Mouse (Mus musculus) activated CD4-positive, CD25-positive, alpha-beta regulatory T cell, adult 4 months (primary cell): ENCODE measurements around the gene Vps26a. TPM values are rescaled to one million over a fixed set of nuclear protein-coding genes. Genes with fewer than 3 reads are reported as not detected.

Experiments used
- ATAC-seq: one replicate; pipeline ENCODE4 v1.8.0; 2017
- polyA plus RNA-seq, 2 experiments: library from polyadenylated mRNA; unstranded; fragments of 100-300 nt; shearing (Covaris generic); gene quantifications; one replicate each; pipeline ENCODE4 v1.2.1; 2017

Gene Vps26a
- polyA plus RNA-seq = 10 to 100 TPM; 68.8 to 72.1 TPM

DNA sequence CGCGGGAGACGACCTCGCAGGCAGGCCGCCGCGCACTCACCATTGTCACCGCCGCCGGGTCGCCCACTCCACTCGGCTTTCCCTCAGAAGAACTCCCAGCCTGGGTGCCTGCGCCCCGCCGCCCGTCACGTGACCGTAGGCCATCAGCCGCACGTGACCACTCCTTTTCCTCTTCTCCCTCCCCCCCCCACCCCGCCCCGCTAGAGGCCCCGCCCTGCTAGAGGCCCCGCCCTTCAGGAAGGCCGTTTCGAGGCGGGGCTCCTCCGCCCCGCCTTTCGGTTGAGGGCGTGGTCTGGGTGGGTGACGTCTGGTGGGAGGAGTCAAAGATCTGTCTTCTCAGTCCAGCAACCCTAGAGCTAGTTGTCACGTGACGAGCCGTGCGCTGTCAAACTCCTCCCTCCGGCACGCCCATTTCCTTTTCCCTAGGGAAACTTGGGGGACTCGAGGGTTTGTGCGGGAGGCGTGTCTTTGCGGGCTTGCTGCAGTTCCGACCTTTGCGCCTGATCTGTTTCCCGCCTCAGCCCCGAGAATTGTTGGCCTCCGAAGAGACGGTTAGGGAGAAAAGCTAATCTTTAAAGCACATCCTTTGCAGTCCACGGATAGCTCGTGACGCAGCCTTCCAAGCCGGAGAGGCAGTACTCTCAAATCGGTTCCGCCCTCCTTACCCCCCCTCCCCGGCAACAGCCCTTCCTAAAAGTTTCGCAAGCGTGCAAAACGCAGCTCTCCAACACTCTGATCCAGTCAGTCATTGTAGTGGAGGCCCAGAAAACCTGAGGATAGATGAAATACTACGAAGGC, at the start of gene Vps26a:
Gene Vps26a, minus strand, starts transcription at position 188 of the 798 bp plus-strand sequence.
- peak; percentile 75 for ATAC-seq

DNA sequence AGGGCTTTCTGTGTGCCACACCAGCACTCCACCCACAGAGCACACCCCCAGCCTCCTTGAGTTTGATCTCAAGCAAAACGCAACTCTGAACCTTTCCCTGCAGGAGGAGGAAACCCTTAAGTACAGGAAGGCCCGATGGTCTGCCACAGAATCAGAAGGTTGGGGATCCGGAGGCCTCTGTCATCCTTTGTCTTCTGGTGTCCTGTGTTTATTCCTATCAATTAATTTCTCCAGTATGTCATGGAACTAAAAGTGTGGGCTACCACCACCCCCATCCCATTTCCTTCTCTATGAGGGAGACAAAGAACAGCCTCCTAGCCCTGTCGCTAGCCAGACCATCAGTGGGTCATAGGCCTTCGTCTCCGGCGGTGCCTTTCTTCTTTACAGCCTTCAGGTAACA, 47.9 kb upstream of the Vps26a start:
- ATAC-seq = no peak

DNA sequence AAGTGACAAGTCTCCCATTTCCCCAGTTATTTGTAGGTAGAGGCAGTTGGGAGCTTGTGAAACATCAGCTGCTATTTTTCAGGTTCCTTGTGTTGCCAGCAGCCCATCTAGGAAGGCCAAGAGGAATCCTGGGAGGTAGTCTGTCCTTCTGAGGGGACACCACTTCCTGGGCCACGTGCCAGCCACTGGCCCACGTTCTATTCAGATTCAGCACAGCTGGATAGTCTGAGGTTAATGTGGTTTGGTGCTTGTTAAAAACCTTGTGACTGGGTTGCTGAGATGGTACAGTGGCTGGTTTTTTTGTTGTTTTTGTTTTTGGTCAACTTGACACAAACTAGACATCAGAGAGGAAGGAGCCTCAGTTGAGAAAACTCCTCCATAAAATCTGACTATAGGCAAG, 46.2 kb upstream of the Vps26a start:
- no peak for ATAC-seq

DNA sequence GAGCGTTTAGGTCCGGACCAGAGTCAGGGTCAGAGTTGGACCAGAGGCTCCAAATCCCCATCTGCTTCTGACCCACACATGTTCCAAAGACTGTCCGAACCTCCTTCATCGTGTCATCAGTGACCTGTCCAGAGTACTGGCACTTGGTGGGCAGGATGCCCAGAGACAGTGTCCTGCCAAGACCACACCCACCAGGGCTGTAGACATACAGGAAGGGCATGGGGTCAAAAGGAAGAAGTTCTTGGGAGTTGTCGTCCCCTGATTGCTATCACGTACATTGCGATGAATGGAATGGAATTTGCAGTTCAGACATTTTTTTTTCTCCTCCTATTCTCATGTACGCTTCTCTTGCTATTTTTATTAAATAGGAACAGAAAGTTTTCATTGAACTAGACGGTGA, 43.6 kb upstream of the Vps26a start:
- no peak for ATAC-seq

DNA sequence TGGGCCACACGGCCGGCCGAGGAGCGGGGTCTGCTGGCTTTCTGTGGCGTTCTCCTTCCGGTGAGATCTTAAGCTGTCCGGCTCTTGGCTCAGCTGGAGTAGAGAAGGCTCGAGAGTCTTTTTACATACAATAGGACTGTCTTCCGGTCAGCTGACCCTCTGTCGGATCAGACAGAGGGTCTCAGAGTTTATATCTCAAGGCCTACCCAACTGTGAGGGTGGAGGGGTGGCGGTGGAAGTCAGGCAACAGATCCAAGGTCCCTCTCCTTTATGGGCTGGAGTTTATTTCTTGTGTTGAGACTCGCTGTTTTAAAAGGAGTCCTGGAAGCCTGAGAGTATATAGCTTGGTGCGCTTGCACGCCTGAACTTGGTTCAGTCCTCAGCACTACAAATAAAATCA, 40.7 kb upstream of the Vps26a start, which contains the start of gene Srgn:
Gene Srgn, minus strand, starts transcription at position 101 of the 400 bp plus-strand sequence.
- ATAC-seq = no peak

DNA sequence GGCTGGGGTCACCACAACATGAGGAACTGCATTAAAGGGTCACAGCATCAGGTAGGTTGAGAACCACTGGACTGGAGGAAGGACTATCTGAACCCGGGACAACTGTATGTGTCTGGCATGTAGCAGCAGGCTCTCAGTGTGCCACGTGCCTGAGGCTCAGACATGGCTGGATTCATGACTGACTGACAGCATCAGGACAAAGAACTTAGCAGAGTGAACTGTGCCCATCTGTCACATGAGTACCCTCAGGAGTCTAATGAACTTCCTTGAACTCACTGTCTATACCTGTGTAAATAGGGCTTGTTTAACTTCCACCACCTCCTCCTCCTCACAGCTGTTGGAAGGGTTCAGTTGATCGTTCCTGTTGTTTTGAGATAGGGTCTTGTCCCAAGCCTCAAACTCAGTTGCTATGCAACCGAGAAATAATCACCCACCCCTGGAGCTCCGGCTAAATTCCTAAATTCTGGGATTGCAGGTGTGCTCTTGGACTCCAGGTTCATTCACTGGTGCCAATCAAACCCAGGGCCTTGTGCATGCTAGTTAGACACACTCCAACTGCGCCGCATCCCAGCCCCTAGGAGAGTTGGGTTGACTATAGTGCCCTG, 35.8 kb upstream of the Vps26a start:
- ATAC-seq = no peak

DNA sequence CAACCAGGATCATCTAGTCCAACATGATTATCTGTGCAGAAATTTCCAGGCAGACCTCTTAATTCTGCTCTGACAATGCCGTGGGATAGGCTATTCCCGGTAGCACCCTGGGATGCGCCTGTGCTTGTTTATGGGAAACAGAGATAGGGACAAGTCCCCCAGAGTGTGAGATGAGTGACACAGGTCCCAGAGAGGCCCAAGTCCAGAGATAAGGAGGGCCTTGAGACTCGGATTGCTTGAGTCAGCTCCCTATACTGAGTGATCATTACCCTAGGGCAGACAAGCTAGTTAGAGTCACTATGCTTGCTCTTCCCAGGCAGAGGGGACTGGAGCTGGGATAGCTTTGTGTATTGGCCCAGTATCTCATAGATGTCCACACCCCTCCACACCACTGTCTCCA, 35.2 kb upstream of the Vps26a start:
- ATAC-seq = no peak

DNA sequence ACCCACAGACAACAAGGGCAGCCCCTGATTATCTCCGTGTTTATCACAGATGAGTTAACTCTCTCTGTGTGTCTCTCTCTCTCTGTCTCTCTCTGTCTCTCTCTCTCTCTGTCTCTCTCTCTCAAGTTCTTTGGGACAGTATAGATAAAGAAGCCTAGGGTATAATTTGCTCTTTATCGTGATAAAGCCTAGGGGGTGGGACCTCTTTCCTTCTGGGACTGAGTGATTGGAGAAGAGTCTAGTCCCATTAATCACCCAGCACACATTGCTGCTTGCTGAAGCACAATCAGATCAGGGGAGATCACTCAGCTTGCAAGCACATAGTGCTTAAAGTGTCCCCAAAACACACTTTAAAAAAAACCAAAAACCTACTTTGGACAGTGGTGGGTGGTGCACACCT, 34.3 kb upstream of the Vps26a start:
- ATAC-seq = no peak

DNA sequence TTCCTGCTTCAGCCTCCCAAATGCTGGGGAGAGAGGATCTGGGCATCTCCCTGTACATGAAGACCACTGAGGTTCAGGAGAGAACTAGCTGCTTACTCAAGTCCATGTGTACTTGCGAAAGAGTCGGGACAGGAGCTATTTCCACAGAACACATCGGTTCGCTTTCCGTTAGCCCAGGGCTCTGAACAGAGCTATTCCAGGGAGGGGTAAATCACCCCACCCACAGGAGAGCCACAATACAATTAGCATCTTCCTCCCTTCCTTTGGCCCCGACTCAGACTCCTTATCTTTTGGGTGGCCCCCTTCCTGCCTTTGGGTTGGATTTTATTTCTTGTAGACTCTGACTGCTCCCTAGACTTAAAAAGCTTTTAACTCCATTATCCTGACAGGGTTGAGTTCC, 30.9 kb upstream of the Vps26a start:
- ATAC-seq = no peak

DNA sequence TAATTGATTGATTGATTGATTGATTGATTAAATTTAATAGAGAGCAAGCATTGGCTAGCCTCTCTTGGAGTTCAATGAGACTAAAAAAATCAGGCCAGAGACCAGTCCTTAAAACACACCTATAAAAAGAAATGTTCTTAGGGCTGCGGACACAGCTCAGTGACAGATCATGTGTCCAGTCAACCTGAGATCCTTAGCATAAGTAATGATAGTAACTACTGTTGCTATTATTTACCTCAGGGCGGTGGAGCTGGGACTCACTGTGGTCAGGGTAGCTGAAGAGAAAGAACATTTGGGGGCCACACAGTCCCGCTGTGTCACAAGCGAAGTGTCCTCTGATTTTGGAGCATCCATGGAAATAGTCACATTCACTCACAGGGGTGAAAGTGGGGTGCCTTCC, 26.2 kb upstream of the Vps26a start:
- no peak for ATAC-seq

DNA sequence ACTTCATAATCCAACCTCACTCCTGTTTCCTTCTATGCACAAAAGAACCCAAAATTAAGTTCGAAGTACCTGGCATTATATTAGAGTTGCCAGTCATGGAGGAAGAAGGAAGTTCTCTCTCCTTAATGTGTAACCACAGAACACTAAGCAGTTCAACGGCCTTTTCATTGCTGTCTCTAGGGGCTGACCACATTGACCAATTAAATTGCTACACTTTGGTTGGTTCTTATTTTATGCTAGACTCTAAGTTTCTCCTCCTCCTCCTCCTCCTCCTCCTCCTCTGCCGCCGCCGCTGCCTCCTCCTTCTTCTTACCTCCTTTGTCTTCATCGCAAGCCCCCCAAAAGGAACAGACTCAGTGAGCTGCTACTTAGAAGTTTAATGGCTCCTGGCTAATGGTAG, 24.9 kb upstream of the Vps26a start:
- ATAC-seq = no peak

DNA sequence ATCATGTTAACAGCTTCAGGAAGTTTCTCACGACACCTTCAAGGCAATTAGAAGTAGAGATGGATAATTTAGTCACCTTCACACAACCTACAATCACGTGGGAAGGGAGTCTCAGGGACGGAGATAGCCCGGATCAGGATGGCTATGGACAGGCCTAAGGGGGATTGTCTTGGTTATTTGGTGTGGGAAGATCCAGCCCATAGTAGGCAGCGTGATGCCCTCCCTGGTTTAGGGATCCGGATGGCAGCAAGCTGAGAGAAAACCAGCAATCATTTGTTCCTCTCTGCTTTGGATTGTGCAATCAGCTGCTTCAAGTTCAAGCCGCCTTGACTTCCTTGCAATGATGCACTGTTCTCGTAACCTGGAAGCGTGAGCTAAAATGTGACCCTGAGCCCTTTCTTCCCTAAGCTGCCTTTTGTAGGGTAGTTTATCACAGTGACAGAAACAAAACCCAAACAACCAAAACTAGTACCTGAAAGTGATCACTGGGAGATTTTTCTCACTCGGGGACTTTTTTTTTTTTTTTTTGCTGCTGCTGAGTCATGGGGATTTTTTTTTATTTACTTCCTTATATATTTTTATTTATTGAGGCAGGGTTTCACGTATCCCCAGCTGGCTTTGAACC, 22.5 kb upstream of the Vps26a start:
- no peak for ATAC-seq

DNA sequence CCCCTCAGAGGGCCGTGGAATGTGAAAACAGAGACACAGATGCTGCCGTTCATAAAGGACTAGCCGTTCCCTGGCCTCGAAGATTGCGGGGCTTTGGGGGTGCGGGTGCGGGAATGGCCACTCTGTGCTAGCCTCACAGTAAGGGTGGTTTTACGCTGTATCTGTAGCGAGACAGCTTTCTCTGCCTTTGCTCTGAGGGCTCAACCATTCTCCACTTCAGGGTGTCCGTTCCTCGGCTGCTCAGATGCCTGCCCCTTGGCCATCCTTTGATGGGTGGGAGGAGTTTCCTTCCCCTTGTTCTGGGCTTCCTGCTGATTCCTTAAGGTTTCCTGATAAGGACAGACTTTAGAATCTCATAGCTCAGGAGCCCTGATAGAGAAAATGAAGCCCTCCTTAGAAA, 21.9 kb upstream of the Vps26a start:
- ATAC-seq = no peak

DNA sequence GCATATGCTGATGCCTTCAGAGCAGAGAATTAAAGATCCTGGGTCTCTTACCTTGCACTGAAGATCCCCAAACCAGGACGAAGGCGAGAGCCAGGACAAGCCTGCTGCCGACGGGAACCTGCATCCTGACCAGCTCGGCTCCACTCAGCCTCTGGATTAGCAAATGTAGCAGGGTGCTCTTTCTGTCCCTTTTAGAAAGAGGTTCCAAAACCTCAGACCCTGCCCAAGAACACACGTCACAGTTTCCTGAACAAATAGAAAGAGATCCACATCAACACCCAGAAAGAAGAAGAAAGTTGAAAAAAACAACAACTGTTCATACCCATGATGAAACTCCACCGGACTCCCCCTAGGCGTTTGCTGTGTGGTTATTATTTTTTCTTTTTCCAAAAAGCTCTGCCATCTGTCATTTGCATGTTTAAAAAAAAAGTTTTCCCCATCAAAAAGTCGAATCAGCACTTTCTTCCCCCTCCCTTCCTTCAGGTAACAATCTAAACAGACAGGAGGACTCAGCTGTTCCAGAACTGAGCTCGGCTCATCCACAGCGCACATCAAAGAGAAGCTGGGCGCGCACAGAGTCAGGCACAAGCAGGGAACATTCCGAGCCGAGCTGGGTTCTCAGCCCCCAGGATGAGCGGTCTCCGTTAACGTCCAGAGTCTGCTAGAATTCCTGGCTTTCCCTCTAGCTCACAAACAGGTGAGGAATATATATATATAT, 21.1 kb upstream of the Vps26a start:
- peak; percentile 60 for ATAC-seq

DNA sequence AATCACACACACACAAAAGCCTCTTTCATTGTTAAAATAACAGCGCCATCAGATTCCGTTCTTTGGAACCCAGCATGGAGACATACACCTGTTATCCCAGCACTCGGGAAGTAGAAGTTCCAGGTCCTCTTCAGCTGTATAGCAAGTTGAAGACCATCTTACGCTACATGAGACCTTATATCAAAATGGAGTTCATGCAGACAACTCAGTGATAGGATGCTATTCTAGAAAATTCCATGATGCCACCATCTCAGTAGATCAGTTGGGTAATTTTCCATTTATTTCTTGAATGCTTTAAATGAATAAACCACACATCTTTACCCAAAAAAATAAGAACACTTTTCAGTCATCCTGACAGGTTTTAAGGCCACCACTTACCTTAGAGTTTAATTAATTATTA, 20.5 kb upstream of the Vps26a start:
- ATAC-seq = no peak

DNA sequence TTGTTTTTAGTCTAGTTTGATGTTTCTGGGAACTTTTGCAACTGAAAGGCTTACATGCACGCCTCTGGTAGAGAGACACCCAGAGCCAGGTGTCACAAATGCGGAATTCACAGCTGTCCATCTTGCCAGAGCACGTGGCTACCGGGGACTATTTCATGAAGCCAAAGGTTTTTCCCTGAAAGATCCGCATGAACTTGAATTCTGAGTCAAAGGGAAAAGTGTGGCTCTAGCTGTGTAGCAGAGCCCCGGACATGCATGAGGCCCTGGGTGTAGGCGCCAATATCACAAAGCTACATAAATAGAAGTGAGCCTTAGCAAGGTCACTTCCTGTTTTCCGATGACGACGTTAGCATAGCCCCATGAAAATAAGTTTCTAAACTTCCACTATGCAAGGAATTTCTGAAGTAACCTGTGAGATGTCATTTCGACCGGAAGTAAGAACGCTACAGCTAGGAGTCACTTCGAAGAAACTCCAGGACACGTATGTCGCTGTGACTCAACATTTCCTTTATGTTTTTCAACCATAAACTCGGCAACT, 19.5 kb upstream of the Vps26a start:
- peak; percentile 49 for ATAC-seq

DNA sequence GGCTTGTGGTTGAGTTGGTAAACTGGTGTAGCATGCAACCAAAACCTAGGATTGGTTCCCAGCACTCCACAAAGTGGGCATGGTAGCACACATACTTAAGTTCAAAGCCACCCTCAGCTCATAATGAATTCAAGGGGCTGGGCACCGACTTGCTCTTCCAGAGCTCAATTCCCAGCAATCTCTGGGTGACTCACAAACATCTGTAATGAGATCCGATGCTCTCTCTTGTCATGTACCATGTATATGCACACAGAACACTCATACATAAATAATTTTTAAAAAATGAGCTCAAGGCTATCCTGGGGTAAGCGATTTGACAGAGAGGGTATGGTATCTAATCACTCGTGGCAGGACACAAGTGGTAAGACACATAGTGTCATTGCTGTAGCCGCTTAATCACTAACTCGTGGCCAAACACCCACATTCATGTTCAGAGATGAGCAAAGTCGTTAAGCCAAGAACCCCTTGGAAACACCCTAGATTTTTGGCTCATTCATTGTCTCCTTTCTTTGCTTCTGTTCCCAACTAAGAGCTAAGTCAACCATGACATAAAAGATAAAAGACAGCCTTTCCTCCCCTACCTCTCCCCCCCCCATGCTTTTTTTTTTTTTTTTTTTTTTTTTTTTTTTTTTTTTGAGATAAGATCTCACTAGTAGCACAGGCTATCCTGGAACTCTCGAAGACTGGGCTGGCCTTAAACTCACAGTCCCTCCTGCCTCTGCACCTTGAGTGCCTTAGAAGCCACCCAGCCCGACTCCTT, 18.8 kb upstream of the Vps26a start:
- no peak for ATAC-seq

DNA sequence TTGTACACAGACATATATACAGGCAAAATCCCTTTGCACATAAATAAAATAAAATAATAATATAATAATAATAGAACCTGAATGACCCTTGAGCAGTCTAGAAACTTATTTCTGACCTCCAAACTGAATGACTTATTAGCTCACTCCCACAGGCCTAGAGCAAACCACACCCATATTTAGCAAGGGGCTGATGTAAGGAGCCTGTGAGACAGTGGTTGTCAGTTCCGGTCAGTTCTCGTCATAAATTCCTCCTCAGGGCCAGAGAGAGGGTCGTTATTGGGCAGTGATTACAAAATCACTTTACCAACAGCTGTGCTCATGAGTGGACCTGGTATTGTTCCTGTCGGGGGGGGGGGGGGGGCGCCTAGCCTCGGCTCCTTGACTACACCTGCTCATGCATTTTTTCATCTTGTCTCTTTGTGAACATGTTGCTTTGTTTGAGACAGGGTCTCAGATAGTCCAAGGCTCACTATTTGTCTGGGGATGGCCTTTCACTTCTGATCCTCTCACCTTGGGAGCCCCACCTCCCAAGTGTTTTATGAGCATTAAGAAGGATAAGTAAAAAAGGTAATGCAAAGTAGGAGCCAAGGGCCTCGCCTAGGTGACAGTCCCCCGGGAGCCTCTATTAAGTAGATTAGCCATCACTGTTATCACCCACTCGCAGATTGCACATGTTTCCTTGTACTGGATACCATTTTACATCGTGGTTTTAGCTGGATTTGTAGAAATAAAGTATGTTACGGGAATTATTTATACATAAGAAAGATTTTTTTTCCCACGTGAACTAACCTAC, 17.4 kb upstream of the Vps26a start:
- ATAC-seq = no peak

DNA sequence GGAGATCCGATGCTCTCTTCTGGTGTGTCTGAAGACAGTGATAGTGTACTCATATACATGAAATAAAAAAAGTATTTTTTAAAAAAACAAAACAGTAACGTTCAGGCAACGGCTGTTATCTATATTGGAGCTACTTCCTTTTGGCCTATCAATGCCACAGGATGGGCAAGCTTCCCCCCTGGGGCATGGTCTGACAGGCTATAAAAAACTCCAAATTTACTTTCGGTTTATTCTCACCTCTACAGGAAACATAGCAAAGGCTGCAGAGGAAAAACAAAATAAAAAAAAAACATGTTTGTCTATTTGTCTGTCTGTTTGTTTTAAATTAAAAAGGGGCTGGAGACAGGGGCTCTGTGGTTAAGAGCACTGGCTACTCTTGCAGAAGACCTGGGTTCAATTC, 16.7 kb upstream of the Vps26a start:
- ATAC-seq = no peak

DNA sequence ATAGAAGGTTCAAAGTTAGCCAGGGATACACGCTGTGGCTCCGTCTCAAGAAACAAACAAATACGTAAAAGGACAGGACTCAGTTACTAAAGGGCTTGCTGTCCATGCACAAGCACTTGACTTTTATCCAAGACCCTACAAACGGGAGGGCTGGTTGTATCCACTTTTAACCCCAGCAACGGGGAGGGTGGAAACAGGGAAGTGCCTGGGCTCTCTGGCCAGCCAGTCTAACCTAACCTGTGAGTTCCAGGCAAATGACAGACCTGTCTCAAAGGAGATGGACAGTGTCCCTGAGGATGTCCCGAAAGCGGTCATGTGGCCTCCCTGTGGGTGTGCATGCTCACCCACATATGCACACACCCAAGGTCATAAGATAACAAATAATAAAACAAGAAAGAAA, 15.3 kb upstream of the Vps26a start:
- ATAC-seq = no peak

DNA sequence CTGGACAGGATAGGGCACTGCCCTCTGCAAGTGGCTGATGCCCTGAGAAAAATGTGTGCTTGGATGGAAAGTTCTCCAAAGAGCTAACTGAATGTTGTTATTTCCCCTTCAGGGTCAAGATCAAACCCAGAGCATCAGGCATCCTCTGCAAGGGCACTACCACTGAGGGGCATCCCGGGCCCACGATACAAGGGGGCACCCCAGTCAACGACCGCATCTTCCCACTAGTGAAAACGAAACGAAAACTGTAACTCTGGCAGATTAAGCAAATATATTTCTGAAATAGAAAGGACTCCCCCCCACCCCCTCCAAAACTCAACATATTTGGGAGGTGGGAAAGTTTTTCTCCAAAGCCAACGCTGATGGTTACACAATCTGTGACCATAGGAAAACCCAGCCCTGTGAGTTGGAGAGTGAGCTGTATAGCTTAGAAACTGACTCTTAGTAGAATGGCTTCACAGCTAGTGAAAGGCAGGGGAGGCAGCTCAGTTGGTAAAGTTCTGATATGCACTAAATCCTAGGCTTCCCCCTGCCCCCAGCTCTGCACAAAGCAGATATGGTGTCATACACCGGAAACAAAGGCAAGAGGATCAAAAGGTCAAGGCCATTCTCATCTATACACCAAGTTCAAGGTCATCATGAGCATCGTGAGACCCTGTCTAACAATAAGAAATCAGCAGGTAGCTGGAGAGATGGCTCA, 14.5 kb upstream of the Vps26a start:
- peak; percentile 16 for ATAC-seq
